15 mouse cellular contexts compared by ENCODE assay signal in genomic region chr3:89810841-89811240, GRCm38 (mm10). TPM values are rescaled to one million over a fixed set of nuclear protein-coding genes. Genes with fewer than 3 reads are reported as not detected.
DNase-seq lines count a peak whose midpoint lies in the region; ATAC-seq and TF ChIP-seq lines count a peak whose summit lies in the region.
"Had no signal": no experiment of that assay in that cellular context is flagged by ENCODE, and none has a peak within 500 bp of the region (broad histone marks: within the 10 kb centered on the region; RNA-seq: fewer than 3 reads in every experiment).

No protein-coding gene starts in this region.

- no peaks in the 10 kb centered on the region for H3K9me3 ChIP-seq in heart, postnatal 0 days (replicated peaks; ENCODE audit: control insufficient read depth, low read length)
- H3K9me3 ChIP-seq in lung, embryonic 14.5 days (ENCODE audit: low read depth, low read length), result no peaks in the 10 kb centered on the region
- no peaks in the 10 kb centered on the region for H3K9me3 ChIP-seq in MEL (replicated peaks; ENCODE audit: insufficient read depth, low read length)
- H3K9me3 ChIP-seq: heart, embryonic 15.5 days; stomach, embryonic 15.5 days had no signal

- no peak for DNase-seq in heart, postnatal 0 days (ENCODE audit: low spot score)
- no peak for DNase-seq in heart, postnatal 14 days
- DNase-seq in lung, embryonic 14.5 days, result no peak
- DNase-seq in lung, postnatal 25 days (ENCODE audit: low spot score), result no peak
- peak; percentile 74 for DNase-seq in MEL (ENCODE audit: low read depth, low spot score)
- DNase-seq in splenic B cell, adult 2 months (ENCODE audit: low read depth, low spot score), result peak; percentile 46
- DNase-seq in adrenal gland, adult 2 months, result no peak
- DNase-seq: adrenal gland, postnatal 25 days; cerebellum, postnatal 10 days; kidney, postnatal 25 days; lung, postnatal 10 days had no signal

- no peak overlapping the region for H3K27ac ChIP-seq in heart, postnatal 0 days (ENCODE audit: low read depth)
- no peak overlapping the region for H3K27ac ChIP-seq in lung, embryonic 14.5 days (ENCODE audit: low read depth)
- H3K27ac ChIP-seq in MEL (ENCODE audit: control insufficient read depth, low read depth, low read length), result no peak overlapping the region
- H3K27ac ChIP-seq: heart, embryonic 15.5 days; midbrain, embryonic 12.5 days; stomach, embryonic 15.5 days had no signal

- 0 out of 2 replicates have a peak, but pooled peaks have one; percentile 15 for TF ChIP-seq CTCF in heart, postnatal 0 days (IDR thresholded peaks at IDR 0.05; ENCODE audit: low read depth)
- TF ChIP-seq CTCF in lung, embryonic 14.5 days (IDR thresholded peaks at IDR 0.05; ENCODE audit: low read depth), result peak; percentile 45
- TF ChIP-seq CTCF in MEL (IDR thresholded peaks at IDR 0.05 in 2 of 3, conservative IDR thresholded peaks at IDR 0.05 in 1 of 3; ENCODE audit: control insufficient read depth in 1 of 3, insufficient read depth in 1 of 3, low read depth in 2 of 3, low read length in 3 of 3, poor library complexity in 1 of 3, severe bottlenecking in 1 of 3), result peak; percentile 49 to 80 (median 55)

- TF ChIP-seq EP300 in heart, postnatal 0 days (IDR thresholded peaks at IDR 0.05; ENCODE audit: low read depth), result no peak
- no peak for TF ChIP-seq EP300 in MEL (IDR thresholded peaks at IDR 0.05; ENCODE audit: low read depth in 1 of 2, low read length in 2 of 2)

- TF ChIP-seq POLR2A in MEL (IDR thresholded peaks at IDR 0.05; ENCODE audit: control insufficient read depth in 1 of 2, insufficient read depth in 1 of 2, low read depth in 1 of 2, low read length in 2 of 2, poor library complexity in 1 of 2), result no peak

- H3K27me3 ChIP-seq in heart, postnatal 0 days (ENCODE audit: control insufficient read depth, insufficient read depth, low read length), result no peaks in the 10 kb centered on the region
- H3K27me3 ChIP-seq in lung, embryonic 14.5 days (ENCODE audit: insufficient read depth, low read length), result no peaks in the 10 kb centered on the region
- no peaks in the 10 kb centered on the region for H3K27me3 ChIP-seq in MEL (ENCODE audit: control insufficient read depth in 1 of 2, insufficient read depth in 2 of 2, low read length in 2 of 2)
- no peaks in the 10 kb centered on the region for H3K27me3 ChIP-seq in splenic B cell, adult 2 months (ENCODE audit: control insufficient read depth, insufficient read depth, low read length, poor library complexity, severe bottlenecking)
- H3K27me3 ChIP-seq: heart, embryonic 15.5 days; midbrain, embryonic 12.5 days; stomach, embryonic 15.5 days had no signal

- peak; percentile 63 for TF ChIP-seq RAD21 in MEL (IDR thresholded peaks at IDR 0.05; ENCODE audit: low read depth, low read length)

- intact Hi-C loops in heart, postnatal 14 days (cut with DNase I), result no loop called here

- no peaks in the 10 kb centered on the region for H3K36me3 ChIP-seq in heart, postnatal 0 days (replicated peaks; ENCODE audit: control insufficient read depth, insufficient read depth, low read length)
- H3K36me3 ChIP-seq in lung, embryonic 14.5 days (ENCODE audit: insufficient read depth), result no peaks in the 10 kb centered on the region
- H3K36me3 ChIP-seq in MEL (ENCODE audit: control insufficient read depth in 1 of 2, insufficient read depth in 2 of 2, low read length in 2 of 2), result peaks cover 0 to 8% of the 10 kb centered on the region in 2 experiments; a peak in 2 of 4 replicates
- H3K36me3 ChIP-seq in splenic B cell, adult 2 months (ENCODE audit: control insufficient read depth, insufficient read depth, low read length, poor library complexity, severe bottlenecking), result no peaks in the 10 kb centered on the region
- H3K36me3 ChIP-seq: heart, embryonic 15.5 days; midbrain, embryonic 12.5 days; stomach, embryonic 15.5 days had no signal

- H3K4me1 ChIP-seq in heart, postnatal 0 days (ENCODE audit: control insufficient read depth, insufficient read depth), result no peaks in the 10 kb centered on the region
- H3K4me1 ChIP-seq in lung, embryonic 14.5 days (ENCODE audit: insufficient read depth), result no peaks in the 10 kb centered on the region
- H3K4me1 ChIP-seq in MEL (ENCODE audit: control insufficient read depth in 1 of 2, insufficient read depth in 2 of 2, low read length in 2 of 2), result peaks cover 2 to 14% of the 10 kb centered on the region in 2 experiments; a peak in 3 of 4 replicates
- H3K4me1 ChIP-seq: heart, embryonic 15.5 days; midbrain, embryonic 12.5 days; stomach, embryonic 15.5 days had no signal

- ATAC-seq in heart, postnatal 0 days (ENCODE audit: insufficient read depth, low read depth), result no peak
- no peak for ATAC-seq in lung, embryonic 14.5 days (ENCODE audit: insufficient read depth)
- ATAC-seq: hindbrain, embryonic 16.5 days had no signal

- H3K79me2 ChIP-seq in MEL (ENCODE audit: control insufficient read depth, insufficient read depth, low read length, poor library complexity), result no peaks in the 10 kb centered on the region

- no peak overlapping the region for H3K4me3 ChIP-seq in heart, postnatal 0 days (ENCODE audit: low read depth, low read length)
- H3K4me3 ChIP-seq in lung, embryonic 14.5 days (ENCODE audit: low read depth, low read length), result no peak overlapping the region
- no peak overlapping the region for H3K4me3 ChIP-seq in MEL (ENCODE audit: control insufficient read depth in 1 of 2, insufficient read depth in 1 of 2, low read depth in 2 of 2, low read length in 2 of 2)
- H3K4me3 ChIP-seq: heart, embryonic 15.5 days; midbrain, embryonic 12.5 days; stomach, embryonic 15.5 days had no signal

- H3K4me2 ChIP-seq in heart, postnatal 0 days (ENCODE audit: low read depth, low read length), result no peak overlapping the region
- no peak overlapping the region for H3K4me2 ChIP-seq in lung, embryonic 14.5 days
- H3K4me2 ChIP-seq: heart, embryonic 15.5 days; midbrain, embryonic 12.5 days; stomach, embryonic 15.5 days had no signal

- no peak overlapping the region for H3K9ac ChIP-seq in heart, postnatal 0 days (replicated peaks; ENCODE audit: low read depth, low read length)
- H3K9ac ChIP-seq in lung, embryonic 14.5 days, result no peak overlapping the region
- no peak overlapping the region for H3K9ac ChIP-seq in MEL (ENCODE audit: control insufficient read depth, low read depth, low read length, poor library complexity, severe bottlenecking)
- H3K9ac ChIP-seq: heart, embryonic 15.5 days; midbrain, embryonic 12.5 days; stomach, embryonic 15.5 days had no signal

TF ChIP-seq in MEL, 35 proteins besides CTCF, POLR2A, EP300 and RAD21:
- TF ChIP-seq BHLHE40 (IDR thresholded peaks at IDR 0.05; ENCODE audit: borderline replicate concordance, low read depth, low read length) (no peak), CHD2 (IDR thresholded peaks at IDR 0.05; ENCODE audit: low read length) (no peak), GATA1 (IDR thresholded peaks at IDR 0.05; ENCODE audit: low read depth, low read length) (no peak), MYC (IDR thresholded peaks at IDR 0.05; ENCODE audit: low read depth, low read length) (peak; percentile 91), NRF1 (IDR thresholded peaks at IDR 0.05; ENCODE audit: insufficient read depth, low read depth, low read length, poor library complexity, severe bottlenecking) (no peak), CHD1 (IDR thresholded peaks at IDR 0.05; ENCODE audit: low read depth, low read length) (no peak), SMC3 (IDR thresholded peaks at IDR 0.05; ENCODE audit: low read depth, low read length) (peak; percentile 79), HCFC1 (IDR thresholded peaks at IDR 0.05; ENCODE audit: low read depth, low read length) (no peak), MAFK (IDR thresholded peaks at IDR 0.05; ENCODE audit: borderline replicate concordance, low read depth, low read length) (no peak), RCOR1 (IDR thresholded peaks at IDR 0.05; ENCODE audit: low read depth, low read length) (0 out of 2 replicates have a peak, but pooled peaks have one; percentile 13), TAL1 (IDR thresholded peaks at IDR 0.05; ENCODE audit: low read length) (no peak), ZC3H11A (IDR thresholded peaks at IDR 0.05; ENCODE audit: low read depth, low read length) (peak; percentile 55), ZNF384 (IDR thresholded peaks at IDR 0.05; ENCODE audit: low read depth, low read length) (peak; percentile 19; the same call in 1 of the 2 replicates)

RNA-seq across cellular contexts. Expression of gene She, which starts 20.3 kb away (rescaled TPM):
- total RNA-seq in heart, postnatal 0 days (2014; rRNA removed; ENCODE audit: low replicate concordance), result 11.9 and 14.1 TPM in 2 replicates
- polyA plus RNA-seq in heart, postnatal 0 days (2015; fragmentation: Nextera tagmentation; extraction: Ambion mirVana), result 4.0 and 4.6 TPM in 2 replicates
- total RNA-seq in heart, postnatal 14 days (2021), result 10 to 100 TPM; 18.1 TPM
- polyA plus RNA-seq in lung, embryonic 14.5 days (2014; fragmentation: Nextera tagmentation; extraction: Ambion mirVana), result 11.7 and 12.1 TPM in 2 replicates
- 3.3 and 5.3 TPM in 2 replicates for total RNA-seq in MEL (2012; rRNA removed)
- polyA plus RNA-seq in MEL (2012; ENCODE audit: insufficient read depth in 1 of 2, insufficient read length in 2 of 2, low read depth in 1 of 2, low replicate concordance in 2 of 2, missing spikeins in 1 of 2), result 1 to 10 TPM in 1 of 2 experiments, not detected in 1; 3.5 TPM
- 10 to 100 TPM in 1 of 2 experiments, 1 to 10 TPM in 1; 5.8 to 11.3 TPM for total RNA-seq in adrenal gland, adult 2 months (2021)
- polyA plus RNA-seq in adrenal gland, adult 2 months (2012; rRNA removed), result 2.8 and 4.0 TPM in 2 replicates

RNA-seq across cellular contexts. Expression of gene Ube2q1, which starts 37.4 kb away (rescaled TPM):
- total RNA-seq in heart, postnatal 0 days (2014; rRNA removed; ENCODE audit: low replicate concordance), result 36.7 and 80.1 TPM in 2 replicates
- 4.7 and 5.5 TPM in 2 replicates for polyA plus RNA-seq in heart, postnatal 0 days (2015; fragmentation: Nextera tagmentation; extraction: Ambion mirVana)
- total RNA-seq in heart, postnatal 14 days (2021), result 10 to 100 TPM; 28.0 to 28.6 TPM
- 21.7 and 22.8 TPM in 2 replicates for polyA plus RNA-seq in lung, embryonic 14.5 days (2014; fragmentation: Nextera tagmentation; extraction: Ambion mirVana)
- total RNA-seq in MEL (2012; rRNA removed), result 72.6 and 73.8 TPM in 2 replicates
- polyA plus RNA-seq in MEL (2012; ENCODE audit: insufficient read depth in 1 of 2, insufficient read length in 2 of 2, low read depth in 1 of 2, low replicate concordance in 2 of 2, missing spikeins in 1 of 2), result 100 to 1,000 TPM in 1 of 2 experiments, 10 to 100 TPM in 1; 89.0 to 162 TPM
- total RNA-seq in adrenal gland, adult 2 months (2021), result 10 to 100 TPM; 66.6 to 67.5 TPM
- polyA plus RNA-seq in adrenal gland, adult 2 months (2012; rRNA removed), result 33.5 and 35.0 TPM in 2 replicates

RNA-seq across cellular contexts. Expression of gene Chrnb2, which starts 46.4 kb away (rescaled TPM):
- total RNA-seq in heart, postnatal 0 days (2014; rRNA removed; ENCODE audit: low replicate concordance), result 0.11 and 0.15 TPM in 2 replicates
- 0.11 and 0.20 TPM in 2 replicates for polyA plus RNA-seq in heart, postnatal 0 days (2015; fragmentation: Nextera tagmentation; extraction: Ambion mirVana)
- under 1 TPM; 0.20 to 0.29 TPM for total RNA-seq in heart, postnatal 14 days (2021)
- polyA plus RNA-seq in lung, embryonic 14.5 days (2014; fragmentation: Nextera tagmentation; extraction: Ambion mirVana), result 0.47 and 0.63 TPM in 2 replicates
- 0.98 and 1.6 TPM in 2 replicates for total RNA-seq in MEL (2012; rRNA removed)
- polyA plus RNA-seq in MEL (2012; ENCODE audit: insufficient read depth in 1 of 2, insufficient read length in 2 of 2, low read depth in 1 of 2, low replicate concordance in 2 of 2, missing spikeins in 1 of 2), result 1 to 10 TPM in 1 of 2 experiments, not detected in 1; 4.0 TPM
- 1 to 10 TPM; 3.7 to 4.5 TPM for total RNA-seq in adrenal gland, adult 2 months (2021)
- polyA plus RNA-seq in adrenal gland, adult 2 months (2012; rRNA removed), result 3.6 and 3.9 TPM in 2 replicates

Comparison
In these comparisons a context has a peak if more than half of its experiments do, and no peak if none do; other contexts are left out.
1. DNase-seq: peak in MEL (single experiment) and splenic B cell, adult 2 months (single experiment); none in heart, postnatal 0 days (single experiment), heart, postnatal 14 days (0 of 2), lung, embryonic 14.5 days (single experiment), lung, postnatal 25 days (single experiment) and adrenal gland, adult 2 months (single experiment).
2. Peak in every context shown above with its lines, with median percentiles within 50 percentile points of each other: CTCF ChIP-seq.